Mouse (Mus musculus): Measurements from ENCODE around the gene Cldn34b2.
"Not testable (repeated sequence)": the region's sequence is repeated elsewhere in the genome, so short reads cannot be mapped to it uniquely, and the experiment has no call there.

The Cldn34b2 gene

DNA sequence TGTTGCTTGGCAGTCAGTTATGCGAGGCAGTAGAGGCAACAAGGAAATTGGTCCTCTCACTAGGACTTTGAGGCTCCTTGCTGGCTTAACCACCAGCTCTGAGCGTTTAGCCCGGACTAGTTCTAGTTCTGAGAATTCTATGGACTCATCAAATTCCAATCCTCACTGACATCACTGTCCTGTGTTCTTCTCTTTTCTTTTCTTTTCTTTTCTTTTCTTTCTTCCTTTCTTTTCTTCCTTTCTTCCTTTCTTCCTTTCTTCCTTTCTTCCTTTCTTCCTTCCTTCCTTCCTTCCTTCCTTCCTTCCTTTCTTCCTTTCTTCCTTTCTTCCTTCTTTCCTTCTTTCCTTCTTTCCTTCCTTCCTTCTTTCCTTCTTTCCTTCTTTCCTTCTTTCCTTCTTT, at the start of gene Cldn34b2:
Gene Cldn34b2, minus strand, starts transcription at position 101 of the 400 bp plus-strand sequence.
- not testable (repeated sequence) for DNase-seq (ENCODE audit: low spot score in 2 of 2)

DNA sequence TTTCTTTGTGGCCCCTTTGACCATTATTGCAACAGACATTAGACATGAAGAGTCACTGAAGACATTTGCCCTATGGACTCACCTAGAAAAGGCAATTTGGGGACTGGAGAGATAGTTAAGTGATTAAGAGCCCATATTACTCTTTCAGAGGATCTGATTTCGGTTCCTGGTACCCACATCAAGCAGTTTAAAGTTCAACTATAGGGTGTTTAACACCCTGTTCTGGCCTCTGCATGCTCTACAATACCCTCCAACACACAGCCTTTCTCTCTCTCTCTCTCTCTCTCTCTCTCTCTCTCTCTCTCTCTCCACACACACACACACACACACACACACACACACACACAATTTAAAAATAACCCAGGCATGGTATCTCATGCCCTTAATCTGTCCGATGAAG, 49.4 kb upstream of the Cldn34b2 start:
- no peak for DNase-seq (ENCODE audit: low spot score in 2 of 2)

DNA sequence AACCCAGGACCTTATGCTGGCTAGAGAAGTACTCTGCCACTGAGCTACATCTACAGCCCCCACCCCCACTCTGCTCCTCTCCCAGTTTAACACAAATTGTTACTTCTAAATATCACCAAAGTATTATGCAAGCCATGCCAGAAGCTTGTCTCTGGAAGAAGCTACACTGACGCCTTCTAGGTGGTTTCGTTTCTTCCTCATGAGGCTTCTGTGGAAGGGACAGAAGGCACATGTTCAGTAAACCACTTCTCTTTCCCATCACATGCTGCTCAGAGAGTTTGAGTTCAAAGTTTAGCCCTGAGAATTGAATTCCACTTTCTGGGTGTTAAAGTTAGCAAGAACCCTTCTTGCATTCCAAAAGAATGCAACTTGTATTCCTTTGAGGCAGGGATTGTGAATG, 49.0 kb upstream of the Cldn34b2 start:
- no peak for DNase-seq (ENCODE audit: low spot score in 2 of 2)

GRCm38 (mm10) chrX:155175568-155175967, 47.4 kb upstream of the Cldn34b2 start:
- DNase-seq (ENCODE audit: low spot score in 2 of 2): no peak

DNA sequence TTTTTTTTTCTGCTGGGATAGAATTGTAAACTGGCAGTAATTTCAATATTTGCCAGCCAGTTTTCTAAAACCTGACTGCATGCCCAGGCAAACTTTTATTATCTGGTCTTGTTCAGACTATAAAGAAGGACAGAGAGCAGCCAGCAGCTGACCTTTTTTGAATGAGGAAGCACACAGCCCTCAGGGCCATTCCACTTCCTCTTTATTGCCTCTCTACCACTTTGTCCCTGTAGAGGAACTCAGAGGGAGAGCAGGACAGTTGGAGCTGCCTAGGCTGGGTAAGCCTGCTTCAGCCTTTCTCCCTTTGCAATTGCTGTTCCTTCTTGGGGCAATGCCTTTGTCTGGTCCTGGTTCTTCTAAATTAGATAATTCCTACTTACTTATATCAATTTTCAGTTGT, 44.1 kb upstream of the Cldn34b2 start:
- no peak for DNase-seq (ENCODE audit: low spot score in 2 of 2)

DNA sequence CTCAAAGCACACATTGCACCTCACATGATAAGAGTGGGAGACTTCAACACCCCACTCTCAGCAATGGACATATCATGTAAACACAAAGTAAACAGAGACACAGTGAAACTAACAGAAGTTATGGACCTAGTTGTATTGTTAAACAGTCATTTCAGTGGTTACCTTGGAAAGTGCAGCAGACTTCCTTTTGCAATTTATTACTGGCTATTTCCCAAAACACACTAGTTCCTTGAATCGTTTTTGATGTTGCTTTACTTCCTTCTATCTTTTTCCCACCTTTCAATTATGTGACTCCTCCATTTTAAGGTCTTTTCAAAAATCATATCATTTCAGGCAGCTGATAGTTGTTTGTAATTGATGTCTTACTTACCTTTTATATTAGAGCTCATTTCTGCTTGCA, 43.5 kb upstream of the Cldn34b2 start:
- no peak for DNase-seq (ENCODE audit: low spot score in 2 of 2)

- DNase-seq (ENCODE audit: low spot score in 2 of 2): no peak
These were observed 41.7 kb upstream of the Cldn34b2 start for GRCm38 (mm10) chrX:155169886-155170285.

GRCm38 (mm10) chrX:155167667-155168066, 39.5 kb upstream of the Cldn34b2 start:
- DNase-seq (ENCODE audit: low spot score in 2 of 2): no peak

GRCm38 (mm10) chrX:155166313-155166712, 38.1 kb upstream of the Cldn34b2 start:
- DNase-seq (ENCODE audit: low spot score in 2 of 2): no peak

GRCm38 (mm10) chrX:155163553-155163952, 35.3 kb upstream of the Cldn34b2 start:
- no peak for DNase-seq (ENCODE audit: low spot score in 2 of 2)

DNA sequence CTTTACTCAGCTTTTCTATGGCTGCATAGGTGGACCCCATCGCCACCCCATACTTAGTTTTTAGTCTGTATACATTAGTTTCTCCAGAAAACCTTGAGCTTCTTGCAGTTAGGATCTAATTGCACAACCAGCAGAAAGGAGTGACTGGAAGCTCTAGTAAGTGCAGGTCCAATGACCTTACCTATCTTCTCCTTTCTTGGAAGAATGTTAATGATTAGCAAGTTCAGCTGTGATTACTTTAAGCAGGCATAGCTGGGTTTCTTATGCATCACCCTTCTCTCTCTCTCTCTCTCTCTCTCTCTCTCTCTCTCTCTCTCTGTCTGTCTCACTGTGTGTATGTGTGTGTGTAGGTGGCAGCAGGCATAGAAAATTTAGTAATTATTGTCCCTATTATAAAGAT, 23.7 kb upstream of the Cldn34b2 start:
- DNase-seq (ENCODE audit: low spot score in 2 of 2): no peak

- DNase-seq (ENCODE audit: low spot score in 2 of 2): no peak
These were observed 16.5 kb upstream of the Cldn34b2 start for GRCm38 (mm10) chrX:155144718-155145117.

GRCm38 (mm10) chrX:155098024-155098423, 30.2 kb downstream of the Cldn34b2 start:
- DNase-seq (ENCODE audit: low spot score in 2 of 2): peak in 1 of 2 experiments; percentile 1

DNA sequence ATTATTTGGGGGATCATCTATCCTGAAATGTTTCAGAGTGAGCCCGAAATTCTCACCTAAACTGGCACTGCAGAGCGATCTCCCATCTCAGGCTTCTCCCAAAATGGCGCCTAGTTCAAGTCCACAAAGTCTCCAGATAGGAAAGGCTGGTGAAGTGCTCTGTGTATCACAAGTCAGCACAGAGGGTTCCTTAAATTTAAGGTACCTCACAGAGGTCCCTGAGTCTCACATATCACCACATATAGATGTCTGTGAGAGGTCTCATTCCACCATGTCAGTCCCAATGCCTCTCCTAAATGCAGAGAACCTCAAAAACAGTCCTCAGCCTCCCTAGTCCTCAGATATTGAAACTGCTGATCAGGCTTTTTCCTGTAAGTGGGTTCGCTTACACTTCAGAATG, 34.6 kb downstream of the Cldn34b2 start, which contains the start of gene Magea2:
Gene Magea2, minus strand, starts transcription at position 101 of the 400 bp plus-strand sequence.
- DNase-seq (ENCODE audit: low spot score in 2 of 2): not testable (repeated sequence)

GRCm38 (mm10) chrX:155089693-155090092, 38.5 kb downstream of the Cldn34b2 start, which contains the start of gene Magea1:
TSS of gene Magea1 (minus strand) at chrX:155089793.
- not testable (repeated sequence) for DNase-seq (ENCODE audit: low spot score in 2 of 2)
